Mouse (Mus musculus): ENCODE measurements at regions not wholly inside any gene's neighbourhood (a gene's known extent, or its start where the extent isn't known, plus 50 kb on each side); places are given as distances from the start of the nearest gene placed in this dataset.
"Not testable (repeated sequence)": the region's sequence is repeated elsewhere in the genome, so short reads cannot be mapped to it uniquely, and the experiment has no call there.

DNA sequence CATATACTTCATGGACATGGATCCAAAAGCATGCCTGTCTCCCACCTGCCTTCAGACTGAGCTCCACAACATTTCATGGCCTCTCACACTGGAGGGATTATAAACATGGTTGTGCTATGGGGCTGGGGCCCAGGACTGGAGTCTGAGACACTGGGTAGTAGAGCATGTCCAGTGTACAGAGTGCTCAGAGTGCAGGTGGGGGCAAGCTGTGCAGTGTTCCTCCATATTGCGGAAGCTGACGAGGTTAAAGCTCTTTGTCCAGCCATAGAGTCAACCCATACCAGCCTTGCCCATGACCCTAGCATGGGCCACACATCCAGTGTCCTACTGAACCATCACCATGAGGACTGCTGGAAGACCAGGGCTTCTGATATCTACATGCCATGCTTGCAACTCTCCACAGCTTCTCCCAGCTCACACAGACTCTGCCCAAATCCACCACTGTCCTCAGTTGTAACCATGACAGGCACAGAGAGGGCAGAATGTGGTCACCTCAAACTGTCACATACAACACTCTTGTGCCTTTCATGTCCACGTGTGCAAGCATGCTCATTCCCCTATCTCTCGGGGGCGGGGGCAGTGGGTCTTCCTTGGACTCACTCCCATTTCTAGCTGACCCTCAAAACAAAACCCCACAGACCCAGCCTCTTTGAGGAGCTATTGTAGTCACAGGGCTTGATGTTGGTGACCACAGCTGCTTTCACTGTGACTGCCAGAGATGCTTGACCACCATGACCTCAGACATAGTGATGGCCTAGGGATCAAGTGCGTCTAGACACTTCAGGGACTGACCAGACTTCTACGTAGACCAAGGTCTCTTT, 55.9 kb downstream of the Tmem121 start:
- no peak for DNase-seq

DNA sequence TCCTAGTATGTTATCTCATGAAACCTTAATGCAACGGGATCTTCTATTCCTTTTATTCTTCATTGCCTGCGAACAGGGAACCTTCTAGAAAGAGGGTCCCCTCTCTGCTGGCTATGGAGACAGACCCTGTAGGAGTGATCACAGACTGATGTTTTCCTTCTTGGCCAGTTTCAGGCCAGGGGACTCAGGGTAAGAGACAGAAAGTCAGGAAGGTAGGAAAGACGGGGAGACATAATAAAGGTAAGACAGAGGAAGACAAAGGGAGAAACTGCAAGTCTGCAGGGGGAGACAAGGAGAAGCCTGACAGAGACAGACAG, 56.4 kb downstream of the Tmem121 start:
- DNase-seq, result no peak

DNA sequence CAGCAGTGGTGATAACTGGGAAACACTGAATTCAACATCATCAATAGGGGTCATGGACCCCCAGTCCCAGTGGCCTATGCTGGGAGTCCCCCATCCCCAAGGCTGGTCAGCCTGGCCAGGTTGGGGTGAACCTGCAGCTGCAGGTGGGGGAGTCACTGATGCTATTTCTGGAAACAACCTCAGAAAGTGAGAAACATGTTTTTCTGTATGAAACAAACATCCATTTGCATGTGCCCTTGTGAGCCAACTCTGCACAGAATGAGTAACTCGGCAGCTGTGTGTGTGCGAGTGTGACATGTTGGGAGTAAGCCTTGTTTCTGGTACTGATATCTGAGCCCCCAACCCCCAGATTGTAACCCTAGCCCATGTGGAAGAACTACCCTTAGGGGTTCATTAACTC, 59.0 kb downstream of the Tmem121 start:
- no peak for DNase-seq

DNA sequence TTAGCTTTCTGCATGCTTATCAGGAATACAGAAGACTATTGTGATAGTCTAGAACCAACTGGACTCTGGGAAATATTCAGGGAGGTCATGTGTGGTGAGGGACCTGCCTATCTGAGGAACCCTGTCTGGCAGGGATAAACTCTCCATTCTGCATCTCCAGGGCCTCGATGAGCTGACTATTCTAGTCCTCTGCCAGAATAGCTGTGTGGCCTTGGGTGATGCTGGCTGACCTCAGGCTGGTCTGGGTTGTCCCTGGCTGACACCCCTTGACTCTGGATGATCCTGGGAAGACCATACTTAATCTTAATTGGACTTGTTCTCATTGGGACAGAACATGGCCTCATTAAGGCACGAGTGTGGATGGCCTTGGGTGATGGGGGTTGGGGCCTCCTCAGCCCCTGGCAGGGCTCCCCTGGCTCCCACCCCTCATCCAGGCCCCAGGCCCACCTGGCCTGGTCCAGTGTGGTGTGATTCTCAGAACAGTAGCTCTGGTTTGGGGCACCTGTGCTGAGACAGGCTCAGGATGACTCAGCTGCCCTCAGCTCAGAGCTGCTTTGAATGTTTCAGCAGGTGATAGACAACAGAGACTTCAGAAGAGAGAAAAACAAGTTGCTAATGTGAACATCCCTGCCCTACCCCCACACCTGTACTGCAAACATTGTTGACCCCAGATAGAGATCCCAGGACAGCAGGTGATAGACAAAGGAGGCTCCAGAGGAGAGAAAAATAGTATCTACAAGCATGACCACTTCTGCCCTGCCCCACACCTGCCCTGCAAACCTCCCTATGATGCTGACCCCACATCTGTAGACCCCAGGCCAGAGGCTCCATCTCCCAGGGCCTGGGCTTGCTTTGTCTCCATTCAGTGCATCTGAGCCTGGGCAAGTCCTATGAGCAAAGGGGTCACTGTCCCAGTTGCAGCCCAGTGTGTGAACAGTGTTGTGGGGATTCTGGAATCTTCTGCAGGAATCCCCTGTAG, 68.0 kb downstream of the Tmem121 start:
- not testable (repeated sequence) for DNase-seq

DNA sequence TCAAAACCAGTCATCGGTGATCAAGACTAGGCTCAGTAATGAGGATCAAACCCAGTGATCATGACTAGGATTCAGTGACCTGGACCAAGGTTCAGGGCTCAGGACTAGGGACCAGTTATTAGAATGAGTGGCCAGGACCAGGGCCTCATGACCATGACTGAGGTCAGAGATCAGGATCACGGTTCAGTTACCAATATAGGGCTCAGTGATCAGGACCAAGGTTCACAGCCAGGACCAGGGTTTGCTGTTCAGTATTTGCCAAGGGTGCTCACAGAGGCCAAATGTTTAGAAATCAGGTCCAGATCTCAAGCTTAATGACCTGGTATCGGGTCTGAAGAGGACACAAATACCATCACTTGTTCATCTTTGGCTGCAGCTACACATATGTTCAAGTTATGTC, 69.6 kb downstream of the Tmem121 start:
- no peak for DNase-seq

DNA sequence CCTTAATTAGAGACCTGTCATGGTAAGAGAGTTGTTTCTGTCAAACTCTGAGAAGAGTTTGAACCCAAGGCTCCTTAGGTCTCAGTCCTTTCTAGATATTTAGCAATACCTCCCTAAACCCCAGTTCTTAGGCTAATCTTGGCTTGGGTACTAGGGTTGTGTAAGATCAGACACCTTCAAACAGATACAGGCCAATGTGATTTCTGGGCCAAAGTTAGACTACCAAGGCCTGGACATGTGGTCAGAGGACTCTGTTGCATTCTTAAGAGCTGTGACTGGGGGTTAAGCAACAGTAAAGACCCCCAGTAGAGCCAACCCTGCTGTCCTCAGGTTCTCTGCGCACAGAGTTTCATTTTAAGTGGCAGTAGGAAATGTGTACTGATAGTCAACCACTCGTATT, 70.9 kb downstream of the Tmem121 start:
- no peak for DNase-seq

DNA sequence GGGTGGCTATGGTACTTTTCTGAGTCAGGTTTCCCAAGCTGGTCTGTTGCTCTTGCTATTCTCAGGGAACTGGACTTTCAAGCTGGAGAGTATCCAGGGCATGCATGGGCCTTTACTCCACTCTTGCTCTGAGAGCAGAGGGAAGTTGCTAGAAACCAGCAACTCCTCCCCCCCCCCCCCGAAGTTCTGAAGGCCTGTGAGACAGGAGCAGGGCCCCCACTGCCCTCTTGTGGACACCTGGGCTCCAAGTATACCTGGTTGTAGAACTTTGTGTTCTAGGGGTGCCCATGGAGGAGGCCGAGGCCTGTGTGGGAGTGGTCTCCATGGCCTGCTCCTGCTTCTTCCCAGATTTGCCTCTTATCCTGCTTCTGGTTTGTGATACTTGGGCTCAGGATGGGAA, 71.5 kb downstream of the Tmem121 start:
- DNase-seq, result no peak

DNA sequence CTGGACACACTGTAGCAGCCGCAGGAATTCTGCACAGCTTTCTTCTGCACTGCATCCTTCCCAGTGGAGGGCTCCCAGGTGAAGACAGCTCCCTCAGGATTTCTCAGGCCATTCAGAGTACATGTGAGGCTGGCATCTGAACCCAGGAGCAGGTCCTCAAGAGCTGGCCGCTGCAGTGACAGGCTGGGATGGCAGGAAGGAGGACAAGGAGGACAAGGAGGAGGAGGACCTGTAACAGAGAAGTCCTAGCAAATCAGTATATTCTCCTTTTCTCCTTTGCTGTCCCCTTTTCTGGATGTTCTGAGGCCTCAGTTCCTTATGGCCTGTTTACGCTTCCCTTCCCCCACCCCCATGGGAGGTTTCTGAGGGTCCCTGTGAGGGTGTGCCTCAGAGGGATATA, 73.7 kb downstream of the Tmem121 start:
- DNase-seq, result no peak

DNA sequence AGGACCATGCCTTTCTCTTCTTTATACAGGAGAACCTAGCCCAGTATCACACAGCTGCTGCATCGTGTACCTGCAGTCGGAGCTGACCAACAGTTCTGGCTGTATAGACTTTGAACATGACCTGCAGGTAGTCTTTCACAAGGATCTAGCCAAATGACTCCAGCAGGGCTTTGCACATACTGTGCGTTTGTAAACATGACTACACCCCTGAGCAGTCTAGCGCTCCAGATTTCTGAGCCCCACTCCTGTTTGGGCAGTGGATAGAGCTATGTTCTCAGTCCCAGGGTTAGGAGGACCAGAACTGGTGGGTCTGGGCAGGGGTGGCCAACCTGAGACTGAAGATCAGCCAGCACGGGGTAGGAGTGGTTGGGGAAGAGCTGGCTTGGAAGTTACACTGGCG, 74.6 kb downstream of the Tmem121 start:
- no peak for DNase-seq

DNA sequence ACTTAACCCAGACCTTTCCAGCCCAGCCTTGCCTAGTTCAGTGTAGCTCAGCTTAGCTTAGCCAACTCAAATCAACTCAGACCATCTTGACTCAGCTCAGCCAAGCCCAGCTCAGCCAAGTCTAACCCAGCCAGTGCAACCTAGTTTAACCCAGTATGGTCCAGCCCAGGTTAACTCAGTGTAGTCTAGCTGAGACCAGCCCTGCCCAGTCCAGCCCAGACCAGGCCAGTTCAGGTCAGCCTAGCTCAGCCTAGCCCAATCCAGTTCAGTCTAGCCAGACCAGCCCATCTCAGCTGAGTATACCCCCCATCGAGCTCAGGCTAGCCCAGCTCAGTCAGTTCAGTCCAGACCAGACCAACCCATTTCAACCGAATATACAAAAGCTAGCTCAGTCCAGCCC, 90.2 kb downstream of the Tmem121 start:
- no peak for DNase-seq

DNA sequence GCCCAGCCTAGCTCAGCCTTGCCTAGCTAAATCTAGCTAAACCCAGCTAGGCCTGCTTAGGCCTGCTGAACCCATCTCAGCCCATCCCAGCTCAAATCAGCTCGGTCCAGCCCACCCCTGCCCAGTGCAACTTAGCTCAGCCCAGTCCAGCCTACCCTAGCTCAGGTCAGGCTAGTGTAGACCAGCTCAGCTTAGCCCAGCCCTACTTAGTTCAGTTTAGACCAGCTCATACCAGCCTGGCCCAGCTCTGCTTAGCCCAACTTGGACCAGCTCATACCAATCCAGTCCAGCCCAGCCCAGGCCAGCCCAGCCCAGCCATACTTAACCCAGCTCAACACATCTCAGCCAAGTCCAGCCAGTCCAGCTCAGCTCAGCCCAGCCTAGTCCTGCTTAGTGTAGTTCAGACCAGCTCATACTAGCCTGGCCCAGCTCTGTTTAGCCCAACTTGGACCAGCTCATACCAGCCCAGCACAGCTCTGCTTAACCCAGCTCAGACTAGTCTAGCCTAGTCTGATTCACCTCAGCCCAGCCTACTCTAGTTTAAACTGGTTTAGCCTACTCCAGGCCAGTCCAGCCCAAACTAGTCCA, 90.7 kb downstream of the Tmem121 start:
- DNase-seq, result no peak

DNA sequence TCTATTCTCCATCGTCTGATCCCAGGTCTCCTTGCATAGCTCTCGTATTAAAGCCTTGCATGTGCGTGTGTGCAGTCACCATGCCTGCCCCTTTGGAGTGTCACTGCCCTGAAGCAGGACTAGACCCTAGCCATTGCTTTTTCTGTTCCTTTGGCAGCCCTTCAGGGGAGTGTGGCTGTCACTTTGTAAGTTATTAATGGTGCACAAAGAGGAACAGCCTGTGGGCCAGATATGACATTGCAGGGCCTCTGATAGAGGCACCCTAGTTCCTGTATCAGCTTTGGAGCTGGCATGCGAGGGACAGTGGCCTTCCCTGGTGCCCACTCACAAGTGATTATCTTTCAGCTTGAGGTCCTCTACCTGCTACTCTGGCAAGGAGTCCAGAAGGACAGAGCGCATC, 92.0 kb downstream of the Tmem121 start:
- no peak for DNase-seq

DNA sequence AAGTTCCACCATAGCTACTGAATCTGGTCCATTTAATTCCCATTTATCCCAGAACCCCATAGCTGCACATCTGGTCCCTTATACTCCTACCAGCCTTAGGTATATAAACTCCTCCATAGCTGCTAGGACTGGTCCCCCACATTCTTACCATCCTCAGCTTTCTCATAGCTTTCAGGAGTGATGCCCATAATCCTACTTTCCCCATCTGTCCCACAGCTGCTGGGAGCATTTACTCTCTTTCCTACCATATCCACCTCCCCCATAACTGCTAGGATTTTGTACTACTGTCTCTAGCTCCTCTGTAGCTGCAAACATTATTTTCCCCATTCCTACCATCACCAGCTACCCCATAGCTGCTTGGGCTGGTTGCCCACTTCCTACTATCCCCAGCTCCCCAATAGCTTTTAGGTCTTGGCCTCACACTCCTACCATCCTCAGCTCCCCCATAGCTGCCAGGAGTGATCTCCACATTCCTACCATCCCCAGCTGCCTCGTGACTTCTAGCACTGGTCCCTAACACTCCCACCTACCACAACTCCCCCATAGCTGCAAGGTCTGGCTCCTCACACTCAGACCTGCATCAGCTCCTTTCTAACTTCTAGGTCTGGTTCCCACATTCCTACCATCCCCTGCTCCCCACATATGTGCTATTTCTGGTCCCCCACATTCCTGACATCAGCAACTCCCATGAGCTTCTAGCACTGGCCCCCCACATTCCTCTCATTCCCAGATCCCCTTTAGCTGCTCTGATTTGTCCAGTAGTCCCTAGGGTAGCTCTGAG, 106.5 kb downstream of the Tmem121 start:
- no peak for DNase-seq

DNA sequence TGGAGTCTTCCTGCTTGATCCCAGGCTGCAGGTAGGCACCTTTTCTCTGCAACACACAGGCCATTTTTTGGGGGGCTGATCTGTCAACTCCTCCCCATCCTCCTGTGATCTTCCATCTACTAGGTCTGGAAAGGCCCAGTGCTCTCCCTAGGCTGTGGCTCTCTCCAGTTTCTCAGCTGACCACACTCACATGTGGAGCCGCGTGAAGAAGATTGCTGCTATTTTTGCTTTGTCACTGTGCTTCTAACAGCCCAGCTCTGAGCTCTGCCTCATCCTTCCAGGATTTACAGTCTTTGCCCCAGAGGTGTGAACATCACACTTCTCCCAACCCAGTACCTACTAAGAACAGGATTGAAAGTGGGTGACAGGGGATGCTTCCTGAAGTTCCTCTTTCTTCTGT, 110.2 kb downstream of the Tmem121 start:
- DNase-seq, result no peak

DNA sequence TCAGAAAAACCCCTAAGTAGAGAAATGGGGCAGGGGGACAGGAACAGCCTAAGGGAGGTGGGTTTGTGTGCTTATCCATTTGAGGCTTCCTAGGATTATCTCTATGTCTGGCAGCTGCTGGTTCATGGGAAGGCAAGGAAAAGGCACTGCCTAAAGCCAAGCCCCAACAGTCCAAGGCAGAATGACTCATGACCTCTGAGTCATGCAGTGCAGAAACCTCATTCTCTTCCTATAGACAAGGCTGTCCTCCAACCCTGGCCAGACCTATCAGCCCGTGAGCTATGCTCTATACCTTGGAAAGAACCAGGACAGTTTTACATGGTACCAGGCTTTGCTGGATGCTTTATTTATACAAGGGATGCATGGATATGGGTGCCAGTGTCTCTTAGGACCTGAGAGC, 120.2 kb downstream of the Tmem121 start:
- peak; percentile 15 for DNase-seq

DNA sequence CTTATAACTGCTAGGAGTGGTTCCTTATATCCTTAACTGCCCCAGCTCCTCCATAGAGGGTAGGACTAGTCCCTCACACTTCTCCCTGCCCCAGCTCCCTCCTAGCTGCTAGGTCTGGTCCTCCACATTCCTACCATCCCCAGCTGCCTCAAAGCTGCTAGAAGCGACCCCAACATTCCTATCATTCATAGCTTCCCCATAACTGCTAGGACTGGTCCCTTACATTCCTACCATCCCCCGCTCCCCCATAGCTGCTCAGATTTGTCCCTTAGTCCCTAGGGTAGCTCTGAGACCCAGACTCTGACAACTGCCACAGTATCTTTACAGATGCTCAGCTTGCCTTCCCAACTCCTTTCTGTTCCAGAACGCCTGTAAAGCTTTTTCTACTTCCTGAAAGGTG, 127.6 kb downstream of the Tmem121 start:
- DNase-seq, result no peak

DNA sequence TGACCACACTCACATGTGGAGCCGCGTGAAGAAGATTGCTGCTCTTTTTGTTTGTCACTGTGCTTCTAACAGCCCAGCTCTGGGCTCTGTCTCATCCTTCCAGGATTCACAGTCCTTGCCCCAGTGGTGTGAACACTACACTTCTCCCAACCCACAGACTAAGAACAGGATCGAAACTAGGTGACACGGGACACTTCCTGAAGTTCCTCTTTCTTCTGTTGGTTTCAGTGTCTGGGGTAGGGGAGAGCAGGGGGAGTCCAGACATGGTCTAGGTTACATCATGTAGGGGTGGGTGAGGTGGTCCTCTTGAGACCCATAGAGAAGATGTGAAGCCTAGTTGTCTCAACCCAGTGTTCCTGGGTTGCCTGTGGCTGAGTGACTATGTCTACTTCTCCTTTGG, 128.9 kb downstream of the Tmem121 start:
- DNase-seq, result no peak

DNA sequence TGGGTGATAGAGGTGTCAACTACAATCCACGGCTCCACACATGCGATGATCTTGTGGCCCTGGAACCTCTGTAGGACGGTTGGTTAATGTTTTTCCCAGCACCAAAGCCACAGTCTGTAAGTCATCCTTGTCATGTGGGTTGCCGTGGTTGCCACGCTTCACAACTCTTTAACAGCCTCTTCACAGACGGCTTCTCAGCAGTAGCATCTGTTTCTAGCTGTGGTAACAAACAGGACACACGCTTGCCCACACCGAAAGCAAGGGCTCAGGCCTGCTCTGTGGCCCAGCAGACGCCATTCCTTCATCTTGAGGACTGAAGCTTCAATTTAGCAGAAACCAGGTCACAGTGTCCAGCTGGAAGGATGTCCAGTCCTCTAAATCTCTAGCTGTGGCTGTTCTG, 135.4 kb downstream of the Tmem121 start:
- no peak for DNase-seq

DNA sequence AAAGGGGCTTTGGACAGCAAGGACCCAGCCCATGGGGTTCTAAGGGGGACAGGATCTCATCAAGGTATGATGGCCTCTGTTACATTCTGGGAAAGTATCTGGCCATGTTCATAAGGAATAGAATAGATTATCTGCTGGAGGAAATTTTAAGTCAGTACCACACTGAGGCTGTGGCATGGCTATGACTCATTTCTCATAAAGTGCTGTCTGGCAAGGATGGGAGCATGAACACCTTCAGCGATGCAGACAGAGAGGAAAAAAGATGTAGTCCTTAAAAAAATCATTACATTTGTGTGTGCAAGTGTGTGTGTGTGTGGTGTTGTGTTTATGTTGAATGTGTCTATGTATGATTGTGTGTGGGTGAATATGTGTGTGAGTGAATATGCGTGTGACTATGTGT, 136.4 kb downstream of the Tmem121 start:
- DNase-seq, result no peak

DNA sequence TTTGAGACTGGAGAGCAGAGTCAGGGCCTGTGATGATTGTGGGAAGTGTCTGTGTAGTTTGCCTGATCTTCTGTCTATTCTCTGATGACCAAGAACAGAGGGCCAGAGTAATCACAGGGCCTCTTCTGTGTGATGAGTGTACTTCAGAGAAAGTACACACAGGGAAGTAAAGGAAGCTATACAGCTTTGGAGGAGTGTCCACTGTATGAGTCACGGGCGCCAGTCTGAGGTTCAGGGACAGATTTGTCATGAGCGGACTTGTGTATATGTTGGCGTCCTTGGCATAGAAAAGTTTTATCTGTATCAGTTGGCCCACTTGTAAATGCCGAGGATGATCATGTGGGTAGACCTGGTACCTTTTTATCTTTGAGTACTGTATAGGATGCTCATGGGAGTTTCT, 142.1 kb downstream of the Tmem121 start:
- DNase-seq, result peak; percentile 63

DNA sequence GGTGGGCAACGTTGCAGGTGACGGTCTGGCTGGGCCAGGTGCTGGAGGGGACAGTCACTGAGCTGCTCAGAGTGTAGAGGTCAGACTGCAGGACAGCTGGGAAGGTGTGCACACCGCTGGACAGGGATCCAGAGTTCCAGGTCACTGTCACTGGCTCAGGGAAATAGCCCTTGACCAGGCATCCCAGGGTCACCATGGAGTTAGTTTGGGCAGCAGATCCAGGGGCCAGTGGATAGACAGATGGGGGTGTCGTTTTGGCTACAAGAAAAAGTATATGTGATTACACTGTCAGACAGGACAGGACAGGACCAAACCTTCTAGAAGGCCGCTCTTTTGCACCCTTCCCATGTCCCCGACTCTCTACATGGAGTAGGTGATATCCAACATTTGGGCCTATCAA, 144.5 kb downstream of the Tmem121 start:
- no peak for DNase-seq

DNA sequence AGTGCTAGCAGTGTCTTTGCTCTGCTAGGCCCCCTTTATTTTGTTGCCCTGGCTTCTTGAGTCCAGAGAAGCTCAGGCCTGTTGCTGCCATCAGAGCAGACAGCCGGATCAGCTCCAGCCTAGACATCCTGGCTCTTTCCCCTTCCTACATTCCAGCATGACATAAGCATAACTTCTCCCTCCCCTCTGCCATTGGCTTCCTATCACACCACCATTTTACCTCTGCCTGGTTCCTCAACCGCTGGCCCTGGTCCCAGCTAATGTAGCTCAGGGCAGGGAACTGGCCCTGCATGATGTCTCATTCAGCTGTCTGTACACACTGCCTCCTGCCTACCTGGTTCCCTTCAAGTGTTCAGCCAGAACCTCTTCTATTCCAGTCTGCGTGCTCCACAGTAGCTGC, 146.5 kb downstream of the Tmem121 start:
- no peak for DNase-seq
